Mouse (Mus musculus) left cerebral cortex, postnatal 4 days (tissue): ENCODE results near the gene Krt90. TPM values are rescaled to one million over a fixed set of nuclear protein-coding genes. Genes with fewer than 3 reads are reported as not detected.

Experiments
- DNase-seq: peaks from one replicate; pipeline ENCODE4 v3.0.0-alpha.2; 2022
- intact Hi-C: fragments of 180-260 bp; cut with DNase I; formaldehyde crosslinking; loops from one replicate; pipeline ENCODE4 v1.15.1; 2025
- total RNA-seq, 2 experiments: library from RNA; stranded (reverse); gene quantifications; 2 replicates each; pipeline ENCODE4 v1.2.3; 2021

Krt90 gene
- total RNA-seq: not detected

GRCm38 (mm10) chr15:101562850-101563249, at the start of gene Krt90:
Krt90 (minus strand) TSS chr15:101562950.
- DNase-seq: no peak
- intact Hi-C loops: no loop called here

GRCm38 (mm10) chr15:101599123-101599522, 36.4 kb upstream of the Krt90 start:
- intact Hi-C loops: no loop called here
- no peak for DNase-seq

GRCm38 (mm10) chr15:101588216-101588615, 25.5 kb upstream of the Krt90 start:
- no peak for DNase-seq
- intact Hi-C loops: no loop called here

- intact Hi-C loops: no loop called here
These were observed 21.7 kb upstream of the Krt90 start for GRCm38 (mm10) chr15:101584456-101584855.

GRCm38 (mm10) chr15:101583211-101583965, 20.6 kb upstream of the Krt90 start:
- no peak for DNase-seq
- intact Hi-C loops: no loop called here

More at GRCm38 (mm10) chr15:101584456-101584855, 21.7 kb upstream of the Krt90 start:
- no peak for DNase-seq

GRCm38 (mm10) chr15:101581701-101582100, 19.0 kb upstream of the Krt90 start:
- intact Hi-C loops: no loop called here
- no peak for DNase-seq

- intact Hi-C loops: no loop called here
- no peak for DNase-seq
These were observed 12.8 kb upstream of the Krt90 start for GRCm38 (mm10) chr15:101575506-101575905.

- no peak for DNase-seq
- intact Hi-C loops: no loop called here
These were observed 11.1 kb upstream of the Krt90 start, which contains the start of gene Krt75 for GRCm38 (mm10) chr15:101573796-101574345. Krt75 (minus strand) TSS chr15:101573904.

GRCm38 (mm10) chr15:101567780-101568179, 5.0 kb upstream of the Krt90 start:
- intact Hi-C loops: no loop called here
- no peak for DNase-seq

GRCm38 (mm10) chr15:101558034-101558646, 4.6 kb downstream of the Krt90 start:
- intact Hi-C loops: no loop called here
- no peak for DNase-seq

- peak; percentile 59 for DNase-seq
- intact Hi-C loops: no loop called here
These were observed 9.6 kb downstream of the Krt90 start for GRCm38 (mm10) chr15:101553169-101553568.

- no peak for DNase-seq
- intact Hi-C loops: no loop called here
These were observed 10.6 kb downstream of the Krt90 start for GRCm38 (mm10) chr15:101552188-101552587.

GRCm38 (mm10) chr15:101550567-101550966, 12.2 kb downstream of the Krt90 start, which contains the start of gene Krt82:
Krt82 (minus strand) TSS chr15:101550667.
- DNase-seq: no peak
- intact Hi-C loops: no loop called here

GRCm38 (mm10) chr15:101544478-101544877, 18.3 kb downstream of the Krt90 start:
- no peak for DNase-seq
- intact Hi-C loops: no loop called here

GRCm38 (mm10) chr15:101542543-101542942, 20.2 kb downstream of the Krt90 start:
- intact Hi-C loops: no loop called here
- no peak for DNase-seq

- no peak for DNase-seq
- intact Hi-C loops: no loop called here
These were observed 24.2 kb downstream of the Krt90 start for GRCm38 (mm10) chr15:101538580-101538900.

- no peak for DNase-seq
- intact Hi-C loops: no loop called here
These were observed 24.7 kb downstream of the Krt90 start for GRCm38 (mm10) chr15:101537864-101538579.

- no peak for DNase-seq
- intact Hi-C loops: no loop called here
These were observed 26.5 kb downstream of the Krt90 start for GRCm38 (mm10) chr15:101536054-101536850.

- intact Hi-C loops: no loop called here
- no peak for DNase-seq
These were observed 30.0 kb downstream of the Krt90 start, which contains the start of gene Krt84 for GRCm38 (mm10) chr15:101532720-101533119. Krt84 (minus strand) TSS chr15:101532820.

GRCm38 (mm10) chr15:101522556-101523232, 40.1 kb downstream of the Krt90 start:
- intact Hi-C loops: loop anchor here (5.0 kb wide), 2 partner anchors 185 to 250 kb away; no protein-coding TSS in a partner anchor
- no peak for DNase-seq
